Mouse (Mus musculus) E14TG2a.4 (cell line): ENCODE data around the gene Trpc2.

Experiments used
- CTCF ChIP-seq: conservative IDR thresholded peaks from 2 replicates; pipeline ENCODE4 v1.5.1; 2014; ENCODE audit warnings: low read length
- NANOG ChIP-seq: IDR thresholded peaks from 2 replicates; pipeline ENCODE4 v1.6.1; 2014; ENCODE audit warnings: borderline replicate concordance, low read length, mixed read lengths
- POU5F1 ChIP-seq: IDR thresholded peaks from 2 replicates; pipeline ENCODE4 v1.6.1; 2014; ENCODE audit warnings: low read length, borderline replicate concordance

DNA sequence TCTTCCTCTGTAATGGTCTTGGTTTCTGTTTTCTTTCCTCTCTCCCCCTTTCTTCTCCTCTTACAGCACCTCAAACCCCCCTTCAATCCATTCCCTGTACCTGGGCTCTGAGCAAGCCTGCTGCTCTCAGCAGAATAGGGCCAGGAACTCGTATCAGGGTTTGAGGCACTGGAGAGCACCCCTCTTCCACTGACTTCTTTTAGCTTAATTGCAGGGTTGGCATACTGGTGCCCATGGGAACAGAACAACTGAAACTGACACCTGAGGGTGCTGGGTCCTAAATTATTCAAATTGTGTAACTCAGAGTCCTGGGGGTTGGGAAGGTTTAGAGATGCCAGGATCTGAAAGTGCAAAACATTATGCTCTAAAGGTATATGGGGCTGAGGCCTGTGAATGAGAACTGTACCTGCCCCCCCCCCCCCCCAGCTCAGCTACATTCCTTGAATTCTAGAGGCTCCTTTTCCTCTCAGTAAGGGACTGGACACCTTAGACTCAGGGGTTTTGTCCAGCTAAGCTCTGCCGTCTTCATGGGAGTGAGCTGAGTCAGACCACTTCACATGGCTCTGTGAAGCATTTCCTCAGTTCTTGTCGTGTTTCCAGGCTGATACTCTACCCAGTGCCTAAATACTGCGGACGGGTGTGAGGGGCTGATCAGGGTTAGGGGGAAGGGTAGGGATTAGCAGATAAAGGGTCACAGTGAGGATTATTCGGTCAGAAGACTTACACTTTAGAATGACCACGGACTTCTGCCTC, 33.8 kb downstream of the Trpc2 start, which contains the start of gene Chrna10:
- TF ChIP-seq CTCF: no peak
- TF ChIP-seq POU5F1: no peak
- no peak for TF ChIP-seq NANOG
